Comparison of ENCODE assay signal across 24 mouse cellular contexts in genomic region chr17:49016229-49016628, GRCm38 (mm10).
A peak's percentile ranks its signal among the peaks of the same experiment; 100 is the strongest.
DNase-seq lines count a peak whose midpoint lies in the region; ATAC-seq lines count a peak whose summit lies in the region.
"Had no signal": no experiment of that assay in that cellular context is flagged by ENCODE, and none has a peak within 500 bp of the region (broad histone marks: within the 10 kb centered on the region; RNA-seq: fewer than 3 reads in every experiment).

No protein-coding gene starts in this region.

- no peaks in the 10 kb centered on the region for H3K27me3 ChIP-seq in liver, embryonic 16.5 days (ENCODE audit: control insufficient read depth, insufficient read depth, low read depth, low read length)
- H3K27me3 ChIP-seq in liver, embryonic 11.5 days (replicated peaks; ENCODE audit: control insufficient read depth, insufficient read depth, low read length) = no peaks in the 10 kb centered on the region
- H3K27me3 ChIP-seq: embryonic facial prominence, embryonic 12.5 days; embryonic facial prominence, embryonic 15.5 days; Patski had no signal

- 70% methylated on average over 6 of the region's 6 CpGs for WGBS in liver, embryonic 16.5 days (ENCODE audit: insufficient replicate concordance)
- 80% methylated on average over 6 of the region's 6 CpGs for WGBS in liver, embryonic 11.5 days

- no peak overlapping the region for H3K4me2 ChIP-seq in liver, embryonic 16.5 days (ENCODE audit: low read depth, low read length)
- H3K4me2 ChIP-seq in liver, embryonic 11.5 days = no peak overlapping the region
- H3K4me2 ChIP-seq: embryonic facial prominence, embryonic 12.5 days; embryonic facial prominence, embryonic 15.5 days; heart, embryonic 13.5 days; hindbrain, embryonic 14.5 days had no signal

- no peaks in the 10 kb centered on the region for H3K9me3 ChIP-seq in liver, embryonic 16.5 days (replicated peaks; ENCODE audit: control insufficient read depth, low read length)
- H3K9me3 ChIP-seq in liver, embryonic 11.5 days (ENCODE audit: control insufficient read depth, low read length) = no peaks in the 10 kb centered on the region
- H3K9me3 ChIP-seq: embryonic facial prominence, embryonic 12.5 days; embryonic facial prominence, embryonic 15.5 days; heart, embryonic 10.5 days; heart, embryonic 13.5 days had no signal

- no peak overlapping the region for H3K4me3 ChIP-seq in liver, embryonic 16.5 days (ENCODE audit: low read depth, low read length)
- H3K4me3 ChIP-seq in liver, embryonic 11.5 days (ENCODE audit: low read depth, low read length) = no peak overlapping the region
- H3K4me3 ChIP-seq: embryonic facial prominence, embryonic 12.5 days; embryonic facial prominence, embryonic 15.5 days; heart, adult 2 months; heart, embryonic 10.5 days; heart, embryonic 13.5 days had no signal

- no peak overlapping the region for H3K27ac ChIP-seq in liver, embryonic 16.5 days (ENCODE audit: low read length)
- H3K27ac ChIP-seq in liver, embryonic 11.5 days (ENCODE audit: low read depth, low read length) = no peak overlapping the region
- H3K27ac ChIP-seq: embryonic facial prominence, embryonic 12.5 days; embryonic facial prominence, embryonic 15.5 days; heart, adult 2 months; heart, embryonic 10.5 days; heart, embryonic 13.5 days; hindbrain, embryonic 14.5 days; hindbrain, postnatal 0 days had no signal

- no peaks in the 10 kb centered on the region for H3K36me3 ChIP-seq in liver, embryonic 16.5 days (ENCODE audit: control insufficient read depth, insufficient read depth)
- no peaks in the 10 kb centered on the region for H3K36me3 ChIP-seq in liver, embryonic 11.5 days (ENCODE audit: control insufficient read depth, insufficient read depth, low read length)
- H3K36me3 ChIP-seq: embryonic facial prominence, embryonic 12.5 days; embryonic facial prominence, embryonic 15.5 days; heart, embryonic 10.5 days; heart, embryonic 13.5 days had no signal

- no peak overlapping the region for H3K9ac ChIP-seq in liver, embryonic 16.5 days (ENCODE audit: low read depth, low read length)
- no peak overlapping the region for H3K9ac ChIP-seq in liver, embryonic 11.5 days (ENCODE audit: low read depth, low read length)
- H3K9ac ChIP-seq: embryonic facial prominence, embryonic 12.5 days; embryonic facial prominence, embryonic 15.5 days; forebrain, postnatal 0 days; heart, embryonic 13.5 days; hindbrain, embryonic 14.5 days had no signal

- no peak for DNase-seq in liver, embryonic 11.5 days (ENCODE audit: low spot score)
- no peak for DNase-seq in gastrocnemius, adult 18-20 months (ENCODE audit: low spot score)
- DNase-seq: adrenal gland, postnatal 14 days; cerebellum, adult 18-20 months; cerebellum, adult 9-10 months; cerebellum, postnatal 25 days; forebrain, postnatal 0 days; gastrocnemius, postnatal 25 days; heart, adult 2 months; heart, postnatal 14 days; heart, postnatal 4 days had no signal

- H3K4me1 ChIP-seq in liver, embryonic 16.5 days (ENCODE audit: control insufficient read depth, low read depth, low read length) = no peaks in the 10 kb centered on the region
- H3K4me1 ChIP-seq in liver, embryonic 11.5 days (replicated peaks; ENCODE audit: control insufficient read depth, insufficient read depth, low read length) = no peaks in the 10 kb centered on the region
- H3K4me1 ChIP-seq: heart, embryonic 13.5 days had no signal

- ATAC-seq in liver, embryonic 16.5 days (ENCODE audit: low read depth) = peak; percentile 2; the same call in 1 of the 2 replicates
- no peak for ATAC-seq in liver, embryonic 11.5 days (replicated peaks; ENCODE audit: low FRiP score)
- peak; percentile 61 for ATAC-seq in granulocyte monocyte progenitor cell, adult 5-6 weeks (replicated peaks; ENCODE audit: poor library complexity, severe bottlenecking)
- ATAC-seq in megakaryocyte, adult 5-6 weeks (ENCODE audit: poor library complexity, severe bottlenecking) = peak; percentile 84
- no peak for ATAC-seq in CD4-positive, CD25-positive, alpha-beta regulatory T cell, adult 4 months
- ATAC-seq: forebrain, embryonic 14.5 days; forebrain, postnatal 0 days; hindbrain, postnatal 0 days; inflammation-experienced regulatory T-cells, adult 6 months; Patski had no signal

Comparison
In these comparisons a context has a peak if more than half of its experiments do, and no peak if none do; other contexts are left out.
1. ATAC-seq: peak in liver, embryonic 16.5 days (single experiment), granulocyte monocyte progenitor cell, adult 5-6 weeks (single experiment) and megakaryocyte, adult 5-6 weeks (single experiment); none in liver, embryonic 11.5 days (single experiment) and CD4-positive, CD25-positive, alpha-beta regulatory T cell, adult 4 months (single experiment).